Mouse (Mus musculus): ENCODE measurements around the gene Gm49416. TPM values are rescaled to one million over a fixed set of nuclear protein-coding genes. Genes with fewer than 3 reads are reported as not detected.
A peak's percentile ranks its signal among the peaks of the same experiment; 100 is the strongest.
"Not testable (repeated sequence)": the region's sequence is repeated elsewhere in the genome, so short reads cannot be mapped to it uniquely, and the experiment has no call there.

Gm49416 gene
- polyA plus RNA-seq, 1 experiment, result not detected

DNA sequence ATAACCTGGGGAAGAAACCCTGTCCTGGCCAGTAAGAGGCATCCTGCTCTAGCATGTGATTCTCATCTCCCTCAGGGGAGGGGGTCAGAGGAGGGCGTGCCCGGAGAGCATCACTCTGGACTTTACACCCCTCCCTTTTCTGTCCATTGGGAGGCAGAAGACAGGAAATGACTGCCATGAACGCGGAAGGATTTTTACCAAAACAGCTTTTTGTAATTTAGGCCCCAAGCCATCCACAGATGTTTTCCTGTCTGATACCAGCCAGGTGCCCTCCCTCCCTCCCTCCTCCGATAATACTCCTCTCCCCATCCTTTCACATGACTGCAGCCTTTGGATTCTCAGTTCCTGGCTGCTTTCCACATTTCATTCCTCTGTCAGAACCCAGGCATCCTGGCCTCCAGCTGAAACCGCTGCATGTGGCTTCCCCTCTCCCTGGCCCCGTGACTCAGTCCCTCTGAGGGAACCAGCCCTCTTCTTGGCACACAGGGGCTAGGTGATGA lies 38.3 kb upstream of the Gm49416 start, which contains the start of gene Lrrn4cl:
TSS of gene Lrrn4cl (plus strand) at position 367 of the 500 bp plus-strand sequence.
- Histone ChIP-seq H3K27ac (ENCODE audit: insufficient read depth, low read depth, low read length) (no peak within 1 kb of the TSS), H3K4me1 (ENCODE audit: control insufficient read depth, insufficient read depth, low read length) (peaks cover 11% of the 10 kb centered on the region), H3K4me3 (ENCODE audit: insufficient read depth, low read depth, low read length) (no peak within 1 kb of the TSS)
- WGBS, result 19% methylated on average over 7 of the region's 7 CpGs
- TF ChIP-seq CTCF (IDR thresholded peaks at IDR 0.05; ENCODE audit: insufficient read depth, low read depth, low read length) (no peak), POLR2A (IDR thresholded peaks at IDR 0.05; ENCODE audit: insufficient read depth, low read depth, low read length) (no peak)

DNA sequence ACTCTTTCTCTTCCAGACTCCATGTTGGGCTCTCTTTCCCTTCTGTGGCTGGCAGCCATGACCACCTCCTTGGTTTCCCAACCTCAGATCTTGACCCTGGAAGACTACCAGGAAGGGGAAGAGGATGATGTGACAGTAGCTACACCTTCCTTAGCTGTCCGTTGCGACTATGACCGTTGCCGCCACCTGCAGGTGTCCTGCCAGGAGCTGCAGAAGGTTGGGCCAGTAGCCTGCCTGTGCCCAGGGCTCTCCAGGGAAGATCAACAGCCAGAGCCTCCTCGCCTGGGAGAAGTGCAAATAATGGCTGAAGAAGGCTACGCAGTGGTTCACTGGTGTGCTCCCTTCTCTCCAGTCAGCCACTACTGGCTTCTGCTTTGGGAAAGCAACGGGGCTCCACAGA lies 37.1 kb upstream of the Gm49416 start:
- H3K4me3 ChIP-seq (ENCODE audit: insufficient read depth, low read depth, low read length), result no peak overlapping the region

DNA sequence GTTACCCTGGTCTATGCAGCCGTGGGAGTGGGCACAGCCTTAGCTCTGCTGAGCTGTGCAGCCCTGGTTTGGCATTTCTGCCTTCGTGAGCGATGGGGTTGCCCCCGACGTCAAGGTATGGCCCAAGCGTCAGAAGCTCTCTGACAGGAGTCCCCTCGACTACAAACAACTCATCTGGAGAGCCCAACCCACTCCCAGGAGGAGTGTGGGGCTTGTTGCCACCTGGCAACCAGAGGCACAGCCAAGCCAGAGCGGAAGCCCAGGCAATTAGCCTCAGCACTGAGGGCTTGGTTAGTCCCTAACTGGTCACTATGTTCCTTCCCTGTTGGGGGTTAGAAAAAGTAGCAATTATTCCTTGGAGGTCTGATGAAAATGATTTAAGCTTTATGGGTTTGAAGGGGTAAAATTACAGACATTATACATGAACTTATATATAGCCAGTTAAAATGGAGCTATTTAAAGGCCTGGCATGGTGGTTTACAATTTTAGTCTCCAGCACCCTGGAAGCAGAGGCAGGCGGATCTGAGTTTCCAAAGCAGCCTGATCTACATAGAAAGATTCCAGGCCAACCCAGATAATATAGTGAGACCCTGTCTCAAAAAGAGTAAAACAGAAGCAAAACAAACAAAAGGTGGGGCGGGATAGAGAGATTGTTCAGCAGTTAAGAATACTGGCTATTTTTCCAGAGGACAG lies 36.3 kb upstream of the Gm49416 start:
- H3K4me3 ChIP-seq (ENCODE audit: insufficient read depth, low read depth, low read length), result no peak overlapping the region
- no peak for TF ChIP-seq POLR2A (IDR thresholded peaks at IDR 0.05; ENCODE audit: insufficient read depth, low read depth, low read length)
- peaks cover 11% of the 10 kb centered on the region for H3K4me1 ChIP-seq (ENCODE audit: control insufficient read depth, insufficient read depth, low read length)
- 59% methylated on average over 10 of the region's 10 CpGs for WGBS
- no peak overlapping the region for H3K27ac ChIP-seq (ENCODE audit: insufficient read depth, low read depth, low read length)

More for the DNA sequence above, 37.1 kb upstream of the Gm49416 start:
- H3K4me1 ChIP-seq (ENCODE audit: control insufficient read depth, insufficient read depth, low read length), result peaks cover 11% of the 10 kb centered on the region
- TF ChIP-seq POLR2A (IDR thresholded peaks at IDR 0.05; ENCODE audit: insufficient read depth, low read depth, low read length) (no peak), CTCF (IDR thresholded peaks at IDR 0.05; ENCODE audit: insufficient read depth, low read depth, low read length) (no peak)
- WGBS, result 63% methylated on average over 7 of the region's 7 CpGs
- H3K27ac ChIP-seq (ENCODE audit: insufficient read depth, low read depth, low read length), result no peak overlapping the region

DNA sequence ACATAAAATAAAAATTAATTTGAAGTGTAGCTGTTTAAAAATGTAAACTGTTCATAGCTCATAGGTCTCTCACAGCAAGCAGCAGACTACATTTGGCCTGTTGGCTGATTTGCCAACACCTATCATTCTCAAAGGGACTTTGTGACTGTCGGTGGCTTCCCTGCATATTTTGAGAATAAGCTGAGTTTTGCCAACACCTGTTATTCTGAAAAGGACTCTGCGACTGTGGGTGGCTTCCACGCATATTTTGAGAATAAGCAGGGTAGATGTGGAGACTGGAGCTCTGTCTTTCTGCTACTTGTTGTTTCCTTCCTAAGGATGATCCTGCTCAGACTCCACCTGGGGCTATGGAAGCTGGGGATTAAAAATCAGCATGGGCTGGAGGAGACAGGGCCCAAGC lies 35.6 kb upstream of the Gm49416 start:
- Histone ChIP-seq H3K27ac (ENCODE audit: insufficient read depth, low read depth, low read length) (no peak overlapping the region), H3K4me1 (ENCODE audit: control insufficient read depth, insufficient read depth, low read length) (peaks cover 11% of the 10 kb centered on the region), H3K4me3 (ENCODE audit: insufficient read depth, low read depth, low read length) (no peak overlapping the region)
- 80% methylated on average over 3 of the region's 3 CpGs for WGBS
- no peak for TF ChIP-seq CTCF (IDR thresholded peaks at IDR 0.05; ENCODE audit: insufficient read depth, low read depth, low read length)
- no peak for TF ChIP-seq POLR2A (IDR thresholded peaks at IDR 0.05; ENCODE audit: insufficient read depth, low read depth, low read length)

DNA sequence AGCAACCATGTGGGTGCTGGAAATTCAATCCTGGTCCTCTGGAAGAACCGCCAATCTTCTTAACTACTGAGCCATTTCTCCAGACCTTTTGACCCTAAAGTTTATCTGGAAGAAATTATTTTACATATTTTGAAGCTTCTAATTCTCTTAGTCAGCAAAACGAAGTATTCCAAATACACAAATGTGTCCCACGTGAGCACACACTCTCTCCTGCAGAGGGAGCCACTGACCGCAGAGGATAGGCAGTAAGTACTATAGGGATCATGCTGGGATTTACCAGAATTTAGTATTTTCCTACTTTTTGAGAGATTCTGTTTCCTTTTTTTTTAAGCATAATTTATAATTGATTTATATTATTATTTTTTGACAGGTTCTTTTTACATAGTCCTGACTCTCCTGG lies 31.0 kb upstream of the Gm49416 start:
- no peak overlapping the region for H3K27ac ChIP-seq (ENCODE audit: insufficient read depth, low read depth, low read length)
- no peak overlapping the region for H3K4me3 ChIP-seq (ENCODE audit: insufficient read depth, low read depth, low read length)
- H3K4me1 ChIP-seq (ENCODE audit: control insufficient read depth, insufficient read depth, low read length), result no peaks in the 10 kb centered on the region
- TF ChIP-seq CTCF (IDR thresholded peaks at IDR 0.05; ENCODE audit: insufficient read depth, low read depth, low read length), result no peak
- WGBS, result 39% methylated on average over 4 of the region's 4 CpGs

DNA sequence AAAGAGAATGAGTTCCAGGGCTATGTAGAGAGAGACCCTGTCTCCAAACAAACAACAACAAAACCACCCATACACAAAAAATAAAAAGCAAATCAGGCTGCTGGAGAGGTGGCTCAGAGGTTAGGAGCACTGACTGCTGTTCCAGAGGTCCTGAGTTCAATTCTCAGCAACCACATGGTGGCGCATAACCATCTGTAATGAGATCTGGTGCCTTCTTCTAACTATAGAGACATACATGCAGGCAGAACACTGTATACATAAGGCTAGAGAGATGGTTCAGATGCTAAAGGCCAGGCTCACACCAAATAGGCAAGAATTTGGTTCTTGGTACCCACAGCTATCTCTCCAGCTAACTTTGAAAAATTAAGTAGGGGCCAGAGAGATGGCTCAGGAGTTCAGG lies 29.7 kb upstream of the Gm49416 start:
- Histone ChIP-seq H3K27ac (ENCODE audit: insufficient read depth, low read depth, low read length) (no peak overlapping the region), H3K4me1 (ENCODE audit: control insufficient read depth, insufficient read depth, low read length) (no peaks in the 10 kb centered on the region), H3K4me3 (ENCODE audit: insufficient read depth, low read depth, low read length) (no peak overlapping the region)
- 28% methylated on average over 1 of the region's 1 CpGs for WGBS
- TF ChIP-seq POLR2A (IDR thresholded peaks at IDR 0.05; ENCODE audit: insufficient read depth, low read depth, low read length), result no peak
- no peak for TF ChIP-seq CTCF (IDR thresholded peaks at IDR 0.05; ENCODE audit: insufficient read depth, low read depth, low read length)

DNA sequence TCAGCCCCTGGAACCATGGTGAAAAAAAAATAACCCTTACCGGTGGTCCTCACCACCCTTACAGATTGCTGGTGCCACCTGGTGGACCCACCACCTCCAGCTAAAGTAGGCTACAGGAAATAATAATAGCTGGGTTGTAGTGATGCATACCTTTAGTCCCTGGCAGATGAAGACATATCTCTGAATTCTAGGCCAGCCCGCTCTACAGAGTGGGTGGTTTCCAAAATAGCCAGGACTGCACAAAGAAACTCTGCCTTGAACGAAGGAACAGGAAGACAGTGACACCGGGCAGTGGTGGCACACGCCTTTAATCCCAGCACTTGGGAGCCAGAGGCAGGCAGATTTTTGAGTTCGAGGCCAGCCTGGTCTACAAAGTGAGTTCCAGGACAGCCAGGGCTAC lies 24.5 kb upstream of the Gm49416 start:
- TF ChIP-seq CTCF (IDR thresholded peaks at IDR 0.05; ENCODE audit: insufficient read depth, low read depth, low read length) (no peak), POLR2A (IDR thresholded peaks at IDR 0.05; ENCODE audit: insufficient read depth, low read depth, low read length) (no peak)
- Histone ChIP-seq H3K4me1 (ENCODE audit: control insufficient read depth, insufficient read depth, low read length) (no peaks in the 10 kb centered on the region), H3K4me3 (ENCODE audit: insufficient read depth, low read depth, low read length) (no peak overlapping the region), H3K27ac (ENCODE audit: insufficient read depth, low read depth, low read length) (no peak overlapping the region)
- WGBS, result 71% methylated on average over 6 of the region's 6 CpGs

DNA sequence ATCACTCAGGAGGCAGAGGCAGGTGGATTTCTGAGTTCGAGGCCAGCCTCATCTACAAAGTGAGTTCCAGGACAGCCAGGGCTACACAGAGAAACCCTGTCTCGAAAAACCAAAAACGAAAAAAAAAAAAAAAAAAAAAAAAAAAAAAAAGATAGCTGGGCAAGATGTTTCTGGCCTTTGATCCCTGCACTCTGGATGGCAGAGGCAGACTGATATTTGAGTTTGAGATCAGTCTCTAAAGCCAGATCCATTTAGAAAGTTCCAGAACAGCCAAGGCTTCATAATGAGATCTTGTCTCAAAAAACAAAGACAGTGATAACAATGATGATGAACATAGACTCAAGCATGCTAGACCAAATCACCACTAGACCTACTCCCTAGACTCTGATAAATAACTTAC lies 18.3 kb upstream of the Gm49416 start:
- not testable (repeated sequence) for H3K4me1 ChIP-seq (ENCODE audit: control insufficient read depth, insufficient read depth, low read length); H3K4me3 ChIP-seq (ENCODE audit: insufficient read depth, low read depth, low read length); H3K27ac ChIP-seq (ENCODE audit: insufficient read depth, low read depth, low read length)
- WGBS, result 72% methylated on average over 3 of the region's 3 CpGs

DNA sequence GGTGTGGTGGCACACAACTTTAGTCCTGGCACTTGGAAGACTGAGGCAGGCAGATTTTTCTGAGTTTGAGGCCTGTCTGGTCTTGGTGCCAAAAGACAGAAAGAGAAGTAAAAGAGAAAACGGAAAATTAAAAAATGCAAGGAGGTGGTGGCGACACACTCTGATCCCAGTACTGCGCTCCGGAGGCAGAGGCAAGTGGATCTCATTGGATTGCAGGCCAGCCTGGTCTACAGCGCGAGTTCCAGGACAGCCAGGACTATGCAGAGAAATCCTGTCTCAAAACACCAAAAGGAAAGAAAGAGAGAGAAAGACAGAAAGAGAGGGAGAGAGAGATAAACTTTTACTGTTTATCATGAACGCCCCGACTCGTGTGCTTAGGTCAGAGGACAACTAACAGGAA lies 17.9 kb upstream of the Gm49416 start:
- no peak for TF ChIP-seq POLR2A (IDR thresholded peaks at IDR 0.05; ENCODE audit: insufficient read depth, low read depth, low read length)
- TF ChIP-seq CTCF (IDR thresholded peaks at IDR 0.05; ENCODE audit: insufficient read depth, low read depth, low read length), result no peak
- Histone ChIP-seq H3K27ac (ENCODE audit: insufficient read depth, low read depth, low read length) (0 out of 2 replicates have a peak overlapping the region, but pooled peaks have one; percentile 41), H3K4me1 (ENCODE audit: control insufficient read depth, insufficient read depth, low read length) (peaks cover 4% of the 10 kb centered on the region), H3K4me3 (ENCODE audit: insufficient read depth, low read depth, low read length) (peak overlapping the region; percentile 96)
- WGBS, result 38% methylated on average over 9 of the region's 9 CpGs
